Mouse (Mus musculus) intestine, postnatal 0 days (tissue): ENCODE results near the gene Cdk5rap3. TPM values are rescaled to one million over a fixed set of nuclear protein-coding genes. Genes with fewer than 3 reads are reported as not detected.

Experiments used
- ATAC-seq: fragments of 200-750 bp; cut with Nextera tagmentation; 2 replicates; pipeline ENCODE4 v1.8.0; 2017; ENCODE audit warnings: mild to moderate bottlenecking, moderate TSS enrichment, moderate library complexity
- H3K27ac ChIP-seq: fragments of 300-500 bp; sonication (generic); 2 replicates; pipeline ENCODE4 v1.5.1; 2014; ENCODE audit warnings: mild to moderate bottlenecking, low read depth, low read length, moderate library complexity
- H3K27me3 ChIP-seq: fragments of 300-500 bp; sonication (generic); replicated peaks from 2 replicates; pipeline ENCODE4 v1.6.1; 2014; ENCODE audit warnings: low read length, mixed read lengths; ENCODE audit not compliant: control insufficient read depth, insufficient read depth
- H3K36me3 ChIP-seq: fragments of 300-500 bp; sonication (generic); 2 replicates; pipeline ENCODE4 v1.6.1; 2014; ENCODE audit warnings: mild to moderate bottlenecking, moderate library complexity; ENCODE audit not compliant: control insufficient read depth, insufficient read depth
- H3K4me1 ChIP-seq: fragments of 300-500 bp; sonication (generic); replicated peaks from 2 replicates; pipeline ENCODE4 v1.6.1; 2014; ENCODE audit warnings: antibody characterized with exemption, low read length, mixed read lengths; ENCODE audit not compliant: control insufficient read depth, insufficient read depth
- H3K4me2 ChIP-seq: fragments of 300-500 bp; sonication (generic); replicated peaks from 2 replicates; pipeline ENCODE4 v1.6.1; 2014; ENCODE audit warnings: low read depth, mild to moderate bottlenecking, moderate library complexity
- H3K4me3 ChIP-seq: fragments of 300-500 bp; sonication (generic); 2 replicates; pipeline ENCODE4 v1.5.1; 2014; ENCODE audit warnings: low read depth, low read length
- H3K9ac ChIP-seq: fragments of 300-500 bp; sonication (generic); 2 replicates; pipeline ENCODE4 v1.6.1; 2014; ENCODE audit warnings: mild to moderate bottlenecking, low read depth, low read length
- H3K9me3 ChIP-seq: fragments of 300-500 bp; sonication (generic); 2 replicates; pipeline ENCODE4 v1.6.1; 2016; ENCODE audit warnings: mixed run types; ENCODE audit not compliant: control insufficient read depth
- CTCF ChIP-seq: sonication (generic); IDR thresholded peaks from 2 replicates; pipeline ENCODE4 v1.5.1; 2016; ENCODE audit warnings: low read depth, mild to moderate bottlenecking, control low read depth, antibody characterized with exemption, moderate library complexity
- WGBS: fragments of 180-500 bp; shearing (Covaris S2); extraction: QIAGEN DNeasy Blood & Tissue Kit; methylation state at CpG from one replicate; pipeline ENCODE4 v1.1.7; 2014; 5-methylcytosine and 5-hydroxymethylcytosine counted together
- polyA plus RNA-seq: library from polyadenylated mRNA; unstranded; fragments of >200 nt; fragmentation: Nextera tagmentation; extraction: Ambion mirVana; gene quantifications from 2 replicates; pipeline ENCODE4 v1.2.1, GENCODE M21; 2015

Cdk5rap3 gene
- polyA plus RNA-seq, 1 experiment from 2014 or later = 64.1 TPM

- no peak overlapping the region for H3K4me2 ChIP-seq
- H3K27me3 ChIP-seq = no peaks in the 10 kb centered on the region
- no peak overlapping the region for H3K9ac ChIP-seq
- peaks cover 37% of the 10 kb centered on the region for H3K36me3 ChIP-seq
- no peaks in the 10 kb centered on the region for H3K4me1 ChIP-seq
- 44% methylated on average over 15 of the region's 15 CpGs for WGBS
- no peak for TF ChIP-seq CTCF
- ATAC-seq = no peak
- H3K27ac ChIP-seq = no peak overlapping the region
- H3K9me3 ChIP-seq = no peaks in the 10 kb centered on the region
- H3K4me3 ChIP-seq = no peak overlapping the region
Observed at GRCm38 (mm10) chr11:96906431-96907161, 9.7 kb downstream of the Cdk5rap3 start.

GRCm38 (mm10) chr11:96902639-96903635 is 13.4 kb downstream of the Cdk5rap3 start:
- Histone ChIP-seq H3K9me3 (no peaks in the 10 kb centered on the region), H3K4me1 (no peaks in the 10 kb centered on the region), H3K4me3 (no peak overlapping the region), H3K27ac (no peak overlapping the region), H3K9ac (no peak overlapping the region), H3K27me3 (no peaks in the 10 kb centered on the region), H3K4me2 (no peak overlapping the region), H3K36me3 (peaks cover 9% of the 10 kb centered on the region)
- no peak for ATAC-seq
- no peak for TF ChIP-seq CTCF
- WGBS = 38% methylated on average over 16 of the region's 16 CpGs

GRCm38 (mm10) chr11:96901332-96901731 is 15.0 kb downstream of the Cdk5rap3 start:
- no peak for TF ChIP-seq CTCF
- no peak overlapping the region for H3K4me3 ChIP-seq
- no peaks in the 10 kb centered on the region for H3K4me1 ChIP-seq
- H3K4me2 ChIP-seq = no peak overlapping the region
- no peaks in the 10 kb centered on the region for H3K36me3 ChIP-seq
- no peak overlapping the region for H3K9ac ChIP-seq
- no peaks in the 10 kb centered on the region for H3K9me3 ChIP-seq
- ATAC-seq = no peak
- 74% methylated on average over 9 of the region's 9 CpGs for WGBS
- no peak overlapping the region for H3K27ac ChIP-seq
- H3K27me3 ChIP-seq = no peaks in the 10 kb centered on the region

GRCm38 (mm10) chr11:96899449-96900306 is 16.6 kb downstream of the Cdk5rap3 start:
- TF ChIP-seq CTCF = no peak
- Histone ChIP-seq H3K4me3 (no peak overlapping the region), H3K9me3 (no peaks in the 10 kb centered on the region), H3K36me3 (no peaks in the 10 kb centered on the region), H3K4me2 (no peak overlapping the region), H3K9ac (peak overlapping the region; percentile 3; the same call in 1 of the 2 replicates), H3K27me3 (no peaks in the 10 kb centered on the region), H3K4me1 (no peaks in the 10 kb centered on the region), H3K27ac (no peak overlapping the region)
- ATAC-seq = no peak
- 58% methylated on average over 13 of the region's 13 CpGs for WGBS

- Histone ChIP-seq H3K9ac (no peak overlapping the region), H3K4me1 (no peaks in the 10 kb centered on the region), H3K36me3 (no peaks in the 10 kb centered on the region), H3K27ac (no peak overlapping the region), H3K4me3 (no peak overlapping the region), H3K9me3 (no peaks in the 10 kb centered on the region), H3K27me3 (no peaks in the 10 kb centered on the region), H3K4me2 (no peak overlapping the region)
- 69% methylated on average over 4 of the region's 4 CpGs for WGBS
- no peak for TF ChIP-seq CTCF
- no peak for ATAC-seq
Observed at GRCm38 (mm10) chr11:96895886-96896285, 20.4 kb downstream of the Cdk5rap3 start.
